Mouse (Mus musculus) embryonic stem cell, embryonic (primary cell): Measurements from ENCODE around the gene Zfp408.

Source experiments
- CTCF ChIA-PET, 4 experiments: fragments of 300-600 bp in 2 of 4; fragments of 350-600 bp in 2 of 4; sonication (Branson Sonifier 250); formaldehyde crosslinking; loops; one replicate each; lab custom pipeline; 2022; ENCODE audit warnings: inconsistent platforms in 2 of 4; lab: Charles Lee
- POLR2A ChIA-PET, 4 experiments: fragments of 300-600 bp in 2 of 4; fragments of 350-600 bp in 2 of 4; sonication (Branson Sonifier 250); formaldehyde crosslinking; loops; one replicate each; lab custom pipeline; 2022; ENCODE audit warnings: antibody characterized with exemption in 4 of 4, inconsistent platforms in 1 of 4; lab: Charles Lee

Gene Zfp408

DNA sequence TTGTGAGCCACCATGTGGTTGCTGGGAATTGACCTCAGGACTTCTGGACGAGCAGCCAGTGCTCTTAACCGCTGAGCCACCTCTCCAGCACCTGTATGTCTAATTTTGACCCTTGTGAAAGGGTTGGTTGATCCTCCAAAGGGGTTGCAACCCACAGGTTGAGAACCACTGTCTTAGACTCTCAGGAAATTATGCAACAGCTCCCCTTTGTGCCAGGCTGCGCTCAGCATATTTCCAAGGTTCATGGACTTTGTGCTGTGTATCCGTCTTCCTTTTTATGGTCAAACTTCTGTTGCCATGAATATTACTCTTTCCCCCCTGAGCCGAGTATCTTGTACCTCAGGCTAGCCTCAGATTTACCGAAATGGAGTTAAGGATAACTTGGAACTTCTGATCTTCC, 11.4 kb upstream of the Zfp408 start:
- ChIA-PET POLR2A (interaction anchor here in 1 of 4 experiments (1.2 to 1.4 kb wide), 2 partner anchors 11 to 22 kb away, joined by 3 to 4 read pairs; no protein-coding TSS in a partner anchor), CTCF (interaction anchor here in 1 of 4 experiments (0.7 kb wide), 1 partner anchor 128 kb away, joined by 9 read pairs; no protein-coding TSS in a partner anchor)

DNA sequence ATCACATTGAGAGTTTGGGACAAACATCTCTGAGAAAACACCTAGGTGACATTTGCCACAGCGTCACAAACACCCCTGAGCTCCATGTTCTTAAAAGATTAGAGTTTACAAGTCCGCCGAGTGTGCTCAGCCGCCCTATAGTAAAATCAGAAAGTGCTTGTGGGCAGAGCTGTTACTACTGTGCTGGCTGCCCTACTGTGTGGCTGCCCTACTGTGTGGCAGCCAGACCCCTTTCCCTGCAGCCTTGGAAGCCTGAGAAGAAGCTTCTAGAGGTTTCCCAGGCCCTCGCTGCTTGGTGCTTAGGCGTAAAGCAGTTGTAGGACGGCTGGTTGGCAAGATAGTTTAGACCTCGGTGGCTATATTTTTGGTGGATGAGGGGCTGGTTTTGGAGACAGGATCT, 10.1 kb upstream of the Zfp408 start:
- ChIA-PET CTCF (interaction anchor here in 1 of 4 experiments (1.2 kb wide), 1 partner anchor 13 kb away, joined by 3 read pairs; no protein-coding TSS in a partner anchor), POLR2A (interaction anchor here in 3 of 4 experiments (1.0 to 2.2 kb wide), 7 partner anchors 8 to 31 kb away, joined by 3 to 9 read pairs (median 6); partner anchors contain the start of genes Arhgap1 (in 2 of the 3) and Zfp408 (in 2 of the 3))

DNA sequence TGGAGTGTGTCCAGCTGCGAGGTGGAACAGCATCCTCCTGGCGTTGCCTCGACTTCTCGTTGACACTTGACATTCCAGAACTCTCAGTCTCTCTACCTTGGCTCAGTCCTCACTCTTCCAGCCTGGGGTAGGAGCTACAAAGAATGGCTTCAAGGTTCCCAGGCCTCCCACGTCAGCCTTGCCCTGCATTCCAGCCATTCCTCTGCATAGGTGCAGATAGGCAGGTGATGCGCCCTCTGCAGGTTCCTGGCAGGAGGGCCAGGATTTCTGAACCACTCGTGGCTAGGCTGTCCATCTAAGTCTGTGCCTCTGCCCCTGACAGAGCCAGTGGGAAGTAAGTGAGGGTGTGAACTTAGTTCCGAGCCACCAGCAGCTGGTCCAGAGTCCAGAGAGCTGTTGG, 7.2 kb upstream of the Zfp408 start:
- POLR2A ChIA-PET, result interaction anchor here in 3 of 4 experiments (0.5 to 4.5 kb wide), 29 partner anchors 10 to 747 kb away, joined by 3 to 38 read pairs (median 5); partner anchors contain the start of genes Ambra1 (in 2 of the 3), Atg13 (in 2 of the 3), F2 (in 2 of the 3) and Harbi1 (in 2 of the 3)
- CTCF ChIA-PET, result interaction anchor here (0.6 to 2.0 kb wide), 18 partner anchors 9 to 357 kb away, joined by 3 to 19 read pairs (median 4); partner anchors contain the start of gene F2 (in 1 of the 4)

DNA sequence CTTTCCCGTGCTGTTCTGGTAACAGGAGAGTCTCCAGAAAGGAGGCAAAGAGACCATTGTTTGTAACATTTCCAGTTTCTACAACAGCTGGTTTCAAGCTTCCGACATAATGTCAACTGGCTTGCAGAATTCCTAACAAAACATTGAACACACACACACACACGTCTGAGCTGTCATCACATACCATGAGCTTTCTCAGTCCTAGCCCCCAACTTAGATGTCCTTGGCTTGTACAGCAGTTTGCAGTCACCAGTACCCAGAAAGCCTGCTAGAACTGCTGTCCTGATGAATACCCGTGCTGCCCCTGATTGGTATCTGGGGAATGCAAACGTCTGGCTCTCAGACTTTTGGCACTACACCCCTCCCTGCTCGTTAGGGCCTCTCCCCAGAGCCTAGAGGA, 6.2 kb upstream of the Zfp408 start:
- ChIA-PET CTCF (interaction anchor here in 2 of 4 experiments (1.1 to 2.0 kb wide), 5 partner anchors 9 to 168 kb away, joined by 3 to 19 read pairs (median 4); no protein-coding TSS in a partner anchor), POLR2A (interaction anchor here in 2 of 4 experiments (0.6 to 4.5 kb wide), 17 partner anchors 9 to 419 kb away, joined by 3 to 38 read pairs (median 7); partner anchors contain the start of genes F2 (in 2 of the 2), Atg13 (in 1 of the 2), Ddb2 (in 1 of the 2) and Harbi1 (in 1 of the 2))

DNA sequence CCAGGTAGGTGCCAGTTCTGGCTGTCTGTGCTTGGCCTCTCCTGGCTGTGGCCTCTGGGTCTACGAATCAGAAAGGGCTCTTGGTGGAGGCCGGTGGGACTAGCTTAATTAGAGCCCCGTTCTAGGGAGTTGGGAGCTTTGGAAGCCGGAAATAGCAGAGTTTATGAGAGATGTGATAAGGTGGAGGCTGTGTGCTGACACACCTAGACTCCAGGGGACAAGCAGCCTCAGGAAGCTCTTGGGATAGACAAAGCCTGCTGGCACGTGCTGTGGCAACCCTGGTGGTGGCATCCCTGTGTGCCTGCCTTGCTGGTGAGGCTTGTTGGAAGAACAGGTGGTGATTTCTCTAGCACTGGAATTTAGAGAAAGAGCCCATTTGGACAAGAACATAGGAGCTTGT, 5.8 kb upstream of the Zfp408 start:
- POLR2A ChIA-PET, result interaction anchor here in 3 of 4 experiments (0.6 to 4.5 kb wide), 12 partner anchors 9 to 400 kb away, joined by 3 to 38 read pairs (median 8); partner anchors contain the start of genes F2 (in 2 of the 3), Ambra1 (in 1 of the 3), Atg13 (in 1 of the 3) and Harbi1 (in 1 of the 3)
- CTCF ChIA-PET, result interaction anchor here in 1 of 4 experiments (1.1 kb wide), 1 partner anchor 9 kb away, joined by 4 read pairs; no protein-coding TSS in a partner anchor

DNA sequence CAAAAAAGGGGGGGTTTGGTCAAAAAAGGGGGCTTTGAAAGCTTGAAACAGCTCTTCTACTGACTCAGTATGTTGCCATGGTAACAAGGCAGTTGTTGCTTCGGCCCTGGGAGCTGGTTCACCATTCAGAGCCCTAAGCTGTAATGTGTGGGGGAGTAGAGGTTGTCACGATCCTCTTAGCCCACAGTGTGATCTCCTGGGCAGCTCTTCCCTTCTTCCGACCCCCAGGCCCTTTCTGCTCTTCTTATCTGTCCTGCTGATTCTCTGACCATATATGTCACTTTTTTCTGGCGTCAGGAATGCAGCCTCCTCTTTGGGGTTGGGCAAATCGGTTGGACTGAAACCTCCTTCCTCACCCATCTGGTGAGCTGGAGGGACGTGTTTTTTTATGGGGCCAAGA, 3.3 kb upstream of the Zfp408 start:
- ChIA-PET POLR2A (interaction anchor here in 3 of 4 experiments (0.5 to 11.4 kb wide), 10 partner anchors 8 to 255 kb away, joined by 3 to 108 read pairs (median 4); partner anchors contain the start of genes F2 (in 2 of the 3) and Ambra1 (in 1 of the 3)), CTCF (interaction anchor here in 2 of 4 experiments (0.5 to 0.7 kb wide), 3 partner anchors 30 to 80 kb away, joined by 3 to 12 read pairs (median 5); no protein-coding TSS in a partner anchor)

DNA sequence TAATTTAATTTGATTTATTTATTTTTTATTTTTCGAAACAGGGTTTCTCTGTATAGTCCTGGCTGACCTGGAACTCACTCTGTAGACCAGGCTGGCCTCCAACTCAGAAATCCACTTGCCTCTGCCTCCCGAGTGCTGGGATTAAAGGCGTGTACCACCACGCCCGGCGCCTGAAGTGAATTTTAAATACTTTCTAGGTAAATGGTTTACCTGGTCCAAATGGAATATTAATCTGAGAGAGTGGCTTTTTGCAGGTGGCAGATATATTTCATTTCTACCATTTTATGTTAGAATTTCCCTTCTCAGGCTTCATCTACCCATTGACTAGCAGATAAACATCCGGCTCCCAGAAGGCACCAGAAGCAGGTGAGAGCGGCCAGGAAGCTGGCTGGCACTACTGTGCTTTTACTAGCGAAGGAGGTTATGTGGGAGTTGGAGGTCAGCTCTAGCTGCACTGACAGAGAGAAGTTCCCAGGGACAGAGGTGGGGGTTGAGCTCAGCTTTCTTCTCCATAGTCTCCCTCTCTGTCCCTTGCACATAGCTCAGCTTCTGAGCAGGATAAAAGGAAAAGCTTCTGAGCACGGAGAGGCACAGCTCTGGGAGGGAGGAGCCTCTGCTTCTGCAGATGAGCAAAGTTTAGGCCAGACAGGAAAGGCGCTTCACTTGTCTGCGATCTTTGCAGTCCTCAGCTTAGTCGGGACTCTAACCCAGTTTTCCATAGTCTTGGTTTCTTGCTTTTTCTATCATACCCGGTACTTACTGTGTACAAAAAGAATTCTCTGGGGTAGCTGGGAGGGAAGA, 2.1 kb upstream of the Zfp408 start:
- CTCF ChIA-PET, result interaction anchor here in 2 of 4 experiments (0.5 to 6.3 kb wide), 2 partner anchors 15 to 41 kb away, joined by 3 to 39 read pairs; partner anchors contain the start of gene F2 (in 1 of the 2)
- POLR2A ChIA-PET, result interaction anchor here in 3 of 4 experiments (0.6 to 11.4 kb wide), 11 partner anchors 14 to 212 kb away, joined by 3 to 108 read pairs (median 6); partner anchors contain the start of gene F2 (in 3 of the 3)

DNA sequence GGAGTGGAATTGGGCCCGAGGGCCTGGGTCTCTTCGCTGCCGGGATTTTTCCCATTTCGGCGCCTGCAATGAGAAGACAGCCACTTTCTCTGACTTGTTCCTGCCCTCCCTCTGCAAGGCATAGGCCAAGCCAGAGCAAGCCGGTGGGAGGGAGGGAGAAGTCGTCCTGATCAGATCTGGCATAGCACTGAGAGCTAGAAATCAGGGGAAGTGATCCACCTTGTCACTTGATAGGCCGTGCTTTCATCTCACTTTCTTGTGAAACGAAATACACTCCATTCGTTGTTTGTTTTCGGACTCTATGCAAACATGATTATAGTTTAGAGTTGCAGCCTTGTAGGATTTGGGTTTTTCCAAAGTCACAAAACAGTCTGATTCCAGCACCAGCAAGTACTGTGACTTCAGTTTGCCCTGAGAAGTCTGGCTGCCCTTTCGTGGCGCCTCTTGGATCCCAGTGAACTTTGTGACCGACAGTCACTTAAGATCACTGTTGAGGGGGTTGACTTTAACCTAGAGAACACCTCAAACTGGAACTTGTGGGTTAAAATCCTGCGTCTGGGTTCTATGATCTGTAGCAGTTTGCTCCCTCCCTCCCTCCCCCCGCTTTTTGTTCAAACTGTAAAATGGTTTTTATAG, 887 bp upstream of the Zfp408 start:
- ChIA-PET POLR2A (interaction anchor here in 3 of 4 experiments (0.6 to 11.8 kb wide), 49 partner anchors 8 to 589 kb away, joined by 3 to 108 read pairs (median 4); partner anchors contain the start of genes F2 (in 3 of the 3), 1110051M20Rik (in 2 of the 3), Ambra1 (in 2 of the 3) and Atg13 (in 2 of the 3)), CTCF (interaction anchor here in 2 of 4 experiments (0.7 to 6.3 kb wide), 5 partner anchors 10 to 589 kb away, joined by 3 to 39 read pairs (median 3); partner anchors contain the start of gene F2 (in 1 of the 2))

DNA sequence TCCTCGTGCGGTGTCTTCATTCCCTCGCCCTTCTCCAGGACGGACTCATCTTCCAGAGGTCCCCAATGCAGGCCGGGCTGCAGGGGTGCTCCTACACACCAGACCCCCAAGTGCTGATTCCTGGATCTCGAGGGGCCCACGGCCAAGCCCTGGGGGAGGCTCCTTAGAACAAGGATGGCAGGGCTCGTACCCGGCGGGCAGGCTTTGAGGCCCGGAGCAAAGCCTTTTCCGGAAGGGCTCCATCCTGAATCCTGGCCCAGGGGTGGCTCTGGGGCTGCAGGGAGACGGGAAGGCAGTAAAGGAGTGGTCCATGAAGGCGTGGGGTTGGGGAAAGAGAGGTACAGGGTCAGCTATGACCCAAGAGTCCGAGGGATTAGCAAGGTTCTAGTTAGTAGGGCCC, 439 bp downstream of the Zfp408 start:
- ChIA-PET CTCF (interaction anchor here in 1 of 4 experiments (1.3 to 6.3 kb wide), 2 partner anchors 13 to 588 kb away, joined by 3 to 39 read pairs; partner anchors contain the start of gene F2), POLR2A (interaction anchor here in 3 of 4 experiments (0.5 to 11.8 kb wide), 17 partner anchors 10 to 535 kb away, joined by 3 to 108 read pairs (median 6); partner anchors contain the start of genes F2 (in 3 of the 3), Atg13 (in 2 of the 3), Harbi1 (in 2 of the 3) and Ambra1 (in 1 of the 3))

DNA sequence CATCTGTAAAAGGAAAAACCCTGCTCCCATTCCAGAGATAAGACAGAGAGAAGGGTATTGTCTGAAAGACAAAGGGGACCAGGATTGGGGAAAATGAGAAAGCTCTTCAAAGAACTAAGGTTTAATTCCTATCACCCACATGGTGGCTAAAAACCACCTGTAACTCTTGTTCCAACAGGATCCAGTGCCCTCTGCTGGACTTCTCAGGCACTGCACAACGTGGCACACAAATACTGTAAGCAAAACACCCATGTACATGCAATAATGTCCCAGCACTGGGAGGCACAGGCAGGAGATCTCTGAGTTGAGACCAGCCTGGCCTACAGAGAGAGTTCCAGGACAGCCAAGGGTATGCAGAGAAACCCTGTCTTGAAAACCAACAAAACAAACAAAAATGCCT, 2.9 kb downstream of the Zfp408 start:
- ChIA-PET CTCF (interaction anchor here (0.5 to 6.3 kb wide), 33 partner anchors 8 to 532 kb away, joined by 3 to 39 read pairs (median 4); partner anchors contain the start of genes F2 (in 3 of the 4), Atg13 (in 1 of the 4), Harbi1 (in 1 of the 4) and Madd (in 1 of the 4)), POLR2A (interaction anchor here in 3 of 4 experiments (0.9 to 11.8 kb wide), 22 partner anchors 8 to 410 kb away, joined by 3 to 108 read pairs (median 4); partner anchors contain the start of genes F2 (in 3 of the 3), Ckap5 (in 2 of the 3), Arfgap2 (in 1 of the 3) and Ddb2 (in 1 of the 3))

DNA sequence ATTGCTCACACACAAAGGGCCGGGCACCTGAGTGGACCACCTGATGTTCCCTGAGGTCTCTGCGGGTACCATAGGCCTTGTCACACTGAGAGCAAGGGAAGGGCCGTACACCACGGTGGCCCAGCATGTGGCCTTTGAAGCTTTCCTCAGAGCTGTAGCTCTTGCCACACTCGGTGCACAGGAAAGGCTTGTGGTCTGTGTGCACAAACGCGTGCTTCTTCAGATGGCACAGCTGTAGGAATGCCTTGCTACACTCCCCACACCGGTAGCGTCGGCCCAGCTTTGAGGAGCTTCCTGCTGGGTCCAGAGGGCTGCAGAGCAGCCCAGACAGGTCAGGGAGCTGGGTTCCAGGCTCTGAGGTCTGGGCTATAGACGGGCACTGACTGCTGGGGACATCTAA, 3.8 kb downstream of the Zfp408 start:
- ChIA-PET CTCF (interaction anchor here (0.6 to 6.3 kb wide), 20 partner anchors 7 to 531 kb away, joined by 3 to 39 read pairs (median 4); partner anchors contain the start of genes F2 (in 3 of the 4), Atg13 (in 1 of the 4), Harbi1 (in 1 of the 4) and Madd (in 1 of the 4)), POLR2A (interaction anchor here in 3 of 4 experiments (0.5 to 11.8 kb wide), 13 partner anchors 9 to 281 kb away, joined by 3 to 108 read pairs (median 8); partner anchors contain the start of genes F2 (in 3 of the 3), Chrm4 (in 1 of the 3) and Ckap5 (in 1 of the 3))

DNA sequence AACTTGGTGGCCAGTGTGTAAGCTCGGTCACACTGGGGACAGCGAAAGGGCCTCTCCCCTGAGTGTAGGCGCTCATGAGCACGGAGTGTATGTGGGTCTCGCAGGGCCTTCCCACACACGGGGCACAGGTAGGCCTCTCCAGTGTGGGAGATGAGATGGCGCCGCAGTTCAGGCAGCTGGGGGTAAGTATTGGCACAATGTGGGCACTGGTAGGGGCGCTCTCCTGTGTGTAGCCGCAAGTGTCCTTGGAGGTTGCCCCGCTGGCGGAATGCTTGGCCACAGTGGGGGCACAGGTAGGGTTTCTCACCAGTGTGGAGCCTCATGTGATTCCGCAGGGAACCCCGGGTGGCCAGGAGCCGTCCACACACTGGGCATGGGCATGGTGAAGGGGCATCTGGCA, 4.2 kb downstream of the Zfp408 start:
- ChIA-PET CTCF (interaction anchor here (0.7 to 6.3 kb wide), 10 partner anchors 9 to 65 kb away, joined by 3 to 39 read pairs (median 5); partner anchors contain the start of genes F2 (in 3 of the 4), Atg13 (in 1 of the 4) and Harbi1 (in 1 of the 4)), POLR2A (interaction anchor here in 3 of 4 experiments (0.6 to 11.8 kb wide), 10 partner anchors 8 to 388 kb away, joined by 3 to 108 read pairs (median 21); partner anchors contain the start of gene F2 (in 2 of the 3))

DNA sequence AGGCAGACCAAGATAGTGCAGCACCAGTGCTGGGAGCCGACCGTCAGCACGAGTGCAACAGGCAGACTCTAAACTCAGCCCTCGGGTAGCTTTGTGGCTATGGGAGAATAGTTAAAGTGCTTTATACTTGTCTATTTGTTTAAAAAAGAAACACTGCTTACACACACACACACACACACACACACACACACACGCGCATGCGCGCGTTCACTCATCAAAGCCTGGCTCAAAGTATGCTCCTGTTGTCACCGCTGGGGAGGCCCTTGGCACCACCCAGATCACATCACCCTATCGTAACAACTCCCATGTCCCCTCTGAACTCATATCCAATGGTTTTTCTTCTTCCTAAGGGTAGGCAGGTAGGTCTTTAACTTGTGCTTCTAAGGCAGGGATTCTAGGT, 5.6 kb downstream of the Zfp408 start:
- ChIA-PET CTCF (interaction anchor here in 2 of 4 experiments (0.6 to 1.0 kb wide), 4 partner anchors 8 to 893 kb away, joined by 3 to 21 read pairs (median 4); no protein-coding TSS in a partner anchor), POLR2A (interaction anchor here in 3 of 4 experiments (0.6 to 11.8 kb wide), 18 partner anchors 7 to 444 kb away, joined by 3 to 108 read pairs (median 4); partner anchors contain the start of genes F2 (in 2 of the 3), Atg13 (in 1 of the 3) and Harbi1 (in 1 of the 3))

DNA sequence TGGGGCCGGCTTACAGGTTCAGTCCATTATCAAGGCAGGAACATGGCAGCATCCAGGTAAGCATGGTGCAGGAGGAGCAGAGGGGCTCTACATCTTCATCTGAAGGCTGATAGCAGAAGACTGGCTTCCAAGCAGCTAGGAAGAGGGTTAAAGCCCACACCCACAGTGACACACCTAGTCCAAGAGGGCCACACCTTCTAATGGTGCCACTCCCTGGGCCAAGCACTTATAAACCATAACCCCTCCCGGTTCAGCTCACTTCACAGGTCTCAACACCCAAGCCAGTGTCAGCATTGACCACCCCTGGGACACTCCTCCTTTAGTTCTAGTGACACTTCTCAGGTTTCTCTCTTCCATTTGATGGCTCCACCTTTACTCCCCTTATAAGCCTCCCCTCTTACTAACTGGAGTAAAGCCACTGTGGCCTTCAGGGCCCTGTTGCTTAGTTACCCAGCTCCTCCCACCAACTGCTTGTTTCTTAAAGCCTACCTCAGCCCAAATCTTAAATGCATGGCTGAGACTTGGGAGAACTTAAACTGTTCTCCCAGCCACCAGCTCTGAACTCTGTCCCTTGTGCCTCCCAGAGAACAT, 6.7 kb downstream of the Zfp408 start:
- POLR2A ChIA-PET, result interaction anchor here (0.6 to 11.8 kb wide), 19 partner anchors 6 to 1064 kb away, joined by 3 to 108 read pairs (median 5); partner anchors contain the start of genes F2 (in 2 of the 4), Ambra1 (in 1 of the 4) and Mdk (in 1 of the 4)
- CTCF ChIA-PET, result interaction anchor here in 1 of 4 experiments (2.1 kb wide), 1 partner anchor 13 kb away, joined by 10 read pairs; no protein-coding TSS in a partner anchor

DNA sequence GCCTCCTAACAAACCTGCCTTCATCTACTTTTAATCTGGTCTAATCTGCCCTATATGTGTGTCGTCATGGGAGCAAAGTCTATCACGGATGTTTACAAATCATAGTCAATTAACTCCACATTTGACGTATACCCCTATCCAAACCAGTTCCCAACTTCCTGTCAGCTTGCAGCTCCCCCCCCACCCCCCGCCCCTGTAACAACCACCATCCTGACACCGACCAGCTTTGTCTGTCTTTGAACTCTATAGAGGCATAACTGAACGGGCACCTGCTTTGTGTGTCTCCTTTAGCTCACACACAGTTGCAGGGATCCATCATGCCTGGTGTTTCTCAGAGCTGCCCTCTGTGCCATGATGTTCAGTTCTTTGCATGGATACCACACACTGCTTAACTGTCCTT, 10.7 kb downstream of the Zfp408 start:
- CTCF ChIA-PET, result interaction anchor here in 2 of 4 experiments (0.6 to 1.0 kb wide), 4 partner anchors 7 to 239 kb away, joined by 3 to 5 read pairs (median 3); no protein-coding TSS in a partner anchor
- POLR2A ChIA-PET, result interaction anchor here in 2 of 4 experiments (0.7 to 8.7 kb wide), 7 partner anchors 8 to 91 kb away, joined by 3 to 108 read pairs (median 3); partner anchors contain the start of genes Ambra1 (in 1 of the 2), Arhgap1 (in 1 of the 2) and Zfp408 (in 1 of the 2)
